Mouse (Mus musculus) G1E (cell line): ENCODE data around the gene Pgbd5.

Source experiments
- CTCF ChIP-seq: IDR thresholded peaks from 2 replicates; pipeline ENCODE4 v1.5.1; 2012; ENCODE audit warnings: low read depth, low read length, inconsistent platforms, mixed read lengths
- GATA1 ChIP-seq: IDR thresholded peaks from 2 replicates; pipeline ENCODE4 v1.6.1; 2012; ENCODE audit warnings: borderline replicate concordance, low read length, inconsistent platforms, mixed read lengths

GRCm38 (mm10) chr8:124393927-124394326 is 45.5 kb downstream of the Pgbd5 start:
- TF ChIP-seq GATA1 (no peak), CTCF (no peak; the same call in 1 of the 2 replicates)
